Mouse (Mus musculus) limb, embryonic 14.5 days (tissue): ENCODE data around the gene Casp2. TPM values are rescaled to one million over a fixed set of nuclear protein-coding genes. Genes with fewer than 3 reads are reported as not detected.

ENCODE experiments used
- ATAC-seq: fragments of 200-750 bp; cut with Nextera tagmentation; 2 replicates; pipeline ENCODE4 v1.8.0; 2017; ENCODE audit warnings: low read depth, moderate number of reproducible peaks, moderate TSS enrichment; ENCODE audit not compliant: low FRiP score
- DNase-seq: peaks from one replicate; pipeline ENCODE4 v3.0.0-alpha.2; 2015; ENCODE audit warnings: low spot score
- H3K27ac ChIP-seq: fragments of 300-500 bp; sonication (generic); replicated peaks from 2 replicates; pipeline ENCODE4 v1.5.1; 2014; ENCODE audit warnings: low read depth, mild to moderate bottlenecking, low read length, moderate library complexity, mixed read lengths
- H3K27me3 ChIP-seq: fragments of 300-500 bp; sonication (generic); 2 replicates; pipeline ENCODE4 v1.6.1; 2014; ENCODE audit warnings: low read length, mixed read lengths; ENCODE audit not compliant: control insufficient read depth, insufficient read depth
- H3K36me3 ChIP-seq: fragments of 300-500 bp; sonication (generic); 2 replicates; pipeline ENCODE4 v1.6.1; 2014; ENCODE audit warnings: mild to moderate bottlenecking, low read length, moderate library complexity, mixed read lengths; ENCODE audit not compliant: control insufficient read depth, insufficient read depth
- H3K4me1 ChIP-seq: fragments of 300-500 bp; sonication (generic); 2 replicates; pipeline ENCODE4 v1.6.1; 2014; ENCODE audit warnings: antibody characterized with exemption, low read length, mixed read lengths; ENCODE audit not compliant: control insufficient read depth, insufficient read depth
- H3K4me2 ChIP-seq: fragments of 300-500 bp; sonication (generic); replicated peaks from 2 replicates; pipeline ENCODE4 v1.6.1; 2014; ENCODE audit warnings: low read depth, mild to moderate bottlenecking, low read length, moderate library complexity; ENCODE audit not compliant: severe bottlenecking
- H3K4me3 ChIP-seq: fragments of 300-500 bp; sonication (generic); replicated peaks from 2 replicates; pipeline ENCODE4 v1.5.1; 2014; ENCODE audit warnings: low read length
- H3K9ac ChIP-seq: fragments of 300-500 bp; sonication (generic); 2 replicates; pipeline ENCODE4 v1.6.1; 2014; ENCODE audit warnings: mild to moderate bottlenecking, low read depth, low read length, moderate library complexity; ENCODE audit not compliant: severe bottlenecking
- H3K9me3 ChIP-seq: fragments of 300-500 bp; sonication (generic); 2 replicates; pipeline ENCODE4 v1.6.1; 2016; ENCODE audit warnings: low read length; ENCODE audit not compliant: control insufficient read depth
- POLR2A ChIP-seq: fragments of 200-500 bp; IDR thresholded peaks from 2 replicates; pipeline ENCODE4 v1.8.0; 2012; ENCODE audit warnings: inconsistent platforms, mild to moderate bottlenecking, moderate library complexity, borderline replicate concordance; ENCODE audit not compliant: insufficient read depth, insufficient read length; ENCODE audit errors: extremely low read depth
- WGBS: fragments of 180-500 bp; shearing (Covaris S2); extraction: QIAGEN DNeasy Blood & Tissue Kit; methylation state at CpG from one replicate; pipeline ENCODE4 v1.1.7; 2014; 5-methylcytosine and 5-hydroxymethylcytosine counted together
- polyA plus RNA-seq, 2 experiments: library from polyadenylated mRNA; depleted of rRNA in 1 of 2; stranded (reverse) in 1 of 2; unstranded in 1 of 2; fragments of >200 nt; fragmentation: Nextera tagmentation in 1 of 2; extraction: Ambion mirVana in 1 of 2; gene quantifications; 2 replicates each; pipeline versions ENCODE4 v1.2.1 to v1.2.3; 2012 to 2014

Casp2 gene
- polyA plus RNA-seq, 2 experiments, result 53.3 to 78.1 TPM

- no peak for ATAC-seq
- Histone ChIP-seq H3K9me3 (no peaks in the 10 kb centered on the region), H3K27ac (no peak overlapping the region), H3K4me3 (no peak overlapping the region), H3K27me3 (no peaks in the 10 kb centered on the region), H3K4me1 (no peaks in the 10 kb centered on the region), H3K4me2 (no peak overlapping the region), H3K9ac (no peak overlapping the region), H3K36me3 (no peaks in the 10 kb centered on the region)
- 68% methylated on average over 4 of the region's 4 CpGs for WGBS
- TF ChIP-seq POLR2A, result no peak
- DNase-seq, result no peak
Measured at GRCm38 (mm10) chr6:42229610-42230009, 35.2 kb upstream of the Casp2 start.

GRCm38 (mm10) chr6:42231191-42231590 is 33.6 kb upstream of the Casp2 start:
- Histone ChIP-seq H3K27ac (no peak overlapping the region), H3K9ac (no peak overlapping the region), H3K27me3 (no peaks in the 10 kb centered on the region), H3K36me3 (no peaks in the 10 kb centered on the region), H3K4me3 (no peak overlapping the region), H3K9me3 (no peaks in the 10 kb centered on the region), H3K4me2 (no peak overlapping the region), H3K4me1 (no peaks in the 10 kb centered on the region)
- no peak for TF ChIP-seq POLR2A
- no peak for DNase-seq
- ATAC-seq, result no peak
- WGBS, result 85% methylated on average over 3 of the region's 3 CpGs

GRCm38 (mm10) chr6:42237276-42237805 is 27.4 kb upstream of the Casp2 start:
- Histone ChIP-seq H3K4me2 (no peak overlapping the region), H3K4me3 (no peak overlapping the region), H3K36me3 (no peaks in the 10 kb centered on the region), H3K27me3 (no peaks in the 10 kb centered on the region), H3K9ac (no peak overlapping the region), H3K27ac (no peak overlapping the region), H3K9me3 (no peaks in the 10 kb centered on the region), H3K4me1 (no peaks in the 10 kb centered on the region)
- DNase-seq (no peak), ATAC-seq (no peak)
- 67% methylated on average over 6 of the region's 6 CpGs for WGBS
- no peak for TF ChIP-seq POLR2A

- Histone ChIP-seq H3K4me2 (no peak overlapping the region), H3K9me3 (no peaks in the 10 kb centered on the region), H3K4me1 (peaks cover 5% of the 10 kb centered on the region; the same call in 1 of the 2 replicates), H3K27me3 (no peaks in the 10 kb centered on the region), H3K9ac (no peak overlapping the region), H3K36me3 (no peaks in the 10 kb centered on the region), H3K27ac (no peak overlapping the region), H3K4me3 (no peak overlapping the region)
- ATAC-seq (no peak), DNase-seq (no peak)
- TF ChIP-seq POLR2A, result no peak
- WGBS, result 73% methylated on average over 6 of the region's 6 CpGs
Measured at GRCm38 (mm10) chr6:42241311-42242045, 23.3 kb upstream of the Casp2 start.

GRCm38 (mm10) chr6:42245711-42246353 is 19.0 kb upstream of the Casp2 start, which contains the start of gene Gstk1:
TSS of gene Gstk1 (plus strand) at chr6:42245935.
- Histone ChIP-seq H3K4me2 (peak within 1 kb of the TSS; percentile 69), H3K9ac (peak within 1 kb of the TSS; percentile 50), H3K4me1 (peaks cover 5% of the 10 kb centered on the region; the same call in 1 of the 2 replicates), H3K9me3 (no peaks in the 10 kb centered on the region), H3K36me3 (no peaks in the 10 kb centered on the region), H3K4me3 (peak within 1 kb of the TSS; percentile 44), H3K27ac (no peak within 1 kb of the TSS), H3K27me3 (no peaks in the 10 kb centered on the region)
- peak; percentile 99 for ATAC-seq
- 3% methylated on average over 28 of the region's 28 CpGs for WGBS
- TF ChIP-seq POLR2A, result no peak
- peak; percentile 85 for DNase-seq
